Comparison of ENCODE assay signal across 16 mouse cellular contexts in the genomic region with DNA sequence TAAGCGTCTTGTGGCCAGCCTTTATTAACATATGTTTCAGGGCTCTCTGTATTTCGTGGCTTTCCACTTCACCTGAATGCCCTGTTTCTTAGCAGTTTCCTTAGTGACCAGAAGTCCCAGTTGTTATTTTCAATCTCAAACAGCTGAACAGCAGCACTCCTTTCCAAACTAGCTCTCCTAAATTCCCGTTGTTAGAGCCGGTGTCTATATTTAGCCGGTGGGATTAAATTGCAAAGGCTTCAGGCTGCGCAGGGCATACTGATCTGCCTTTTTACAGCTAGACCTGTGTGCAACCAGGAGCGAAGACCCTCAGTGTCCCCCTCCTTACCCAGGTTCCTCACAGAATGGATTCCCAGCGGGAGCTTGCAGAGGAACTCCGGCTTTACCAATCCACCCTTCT. TPM values are rescaled to one million over a fixed set of nuclear protein-coding genes. Genes with fewer than 3 reads are reported as not detected.
DNase-seq lines count a peak whose midpoint lies in the region; ATAC-seq lines count a peak whose summit lies in the region.
"Had no signal": no experiment of that assay in that cellular context is flagged by ENCODE, and none has a peak within 500 bp of the region (broad histone marks: within the 10 kb centered on the region; RNA-seq: fewer than 3 reads in every experiment).

A gene (plus strand): TSS at position 268 of the 400 bp plus-strand sequence.

- WGBS in hindbrain, embryonic 13.5 days = 92% methylated on average over 9 of the region's 9 CpGs

- H3K4me2 ChIP-seq in hindbrain, embryonic 13.5 days = no peak within 1 kb of the TSS
- H3K4me2 ChIP-seq: liver, embryonic 15.5 days had no signal

- no peak within 1 kb of the TSS for H3K9ac ChIP-seq in hindbrain, embryonic 13.5 days
- H3K9ac ChIP-seq: liver, embryonic 15.5 days had no signal

- H3K36me3 ChIP-seq in hindbrain, embryonic 13.5 days = peaks cover 17% of the 10 kb centered on the region
- H3K36me3 ChIP-seq: liver, embryonic 15.5 days had no signal

- no peaks in the 10 kb centered on the region for H3K4me1 ChIP-seq in hindbrain, embryonic 13.5 days (replicated peaks)
- H3K4me1 ChIP-seq: liver, embryonic 15.5 days had no signal

- H3K27ac ChIP-seq in hindbrain, embryonic 13.5 days = no peak within 1 kb of the TSS
- H3K27ac ChIP-seq: kidney, postnatal 0 days; liver, embryonic 15.5 days had no signal

- H3K4me3 ChIP-seq in hindbrain, embryonic 13.5 days = no peak within 1 kb of the TSS
- H3K4me3 ChIP-seq: liver, embryonic 15.5 days had no signal

- H3K27me3 ChIP-seq in hindbrain, embryonic 13.5 days = no peaks in the 10 kb centered on the region
- H3K27me3 ChIP-seq: liver, embryonic 15.5 days had no signal

- H3K9me3 ChIP-seq in hindbrain, embryonic 13.5 days = no peaks in the 10 kb centered on the region
- H3K9me3 ChIP-seq: liver, embryonic 15.5 days had no signal

- ATAC-seq in hindbrain, embryonic 13.5 days (ENCODE audit: low FRiP score) = no peak
- ATAC-seq in cerebellum, adult (ENCODE audit: insufficient number of reproducible peaks, low FRiP score, low TSS enrichment) = no peak
- ATAC-seq: inflammation-experienced regulatory T-cells, adult 6 months had no signal

- DNase-seq in brain, adult 2 months (ENCODE audit: low read depth, low spot score) = peak; percentile 3
- peak; percentile 63 for DNase-seq in gastrocnemius, adult 18-20 months (ENCODE audit: low spot score)
- no peak for DNase-seq in heart, adult 8-10 months (ENCODE audit: low spot score)
- DNase-seq in heart, postnatal 14 days = peak; percentile 5 to 17
- DNase-seq in spleen, adult 18-20 months = no peak
- DNase-seq in ovary, postnatal 36 days (ENCODE audit: low spot score) = no peak
- DNase-seq: cerebellum, adult 9-11 months; lung, postnatal 36 days; midbrain, embryonic 14.5 days; right cerebral cortex, postnatal 4 days; thymus, postnatal 36 days had no signal

- intact Hi-C loops in heart, postnatal 14 days (cut with DNase I) = no loop called here

RNA-seq across cellular contexts. Expression of the gene that starts here (rescaled TPM):
- total RNA-seq in gastrocnemius, adult 18-20 months (2021) = 100 to 1,000 TPM; 665 to 708 TPM
- total RNA-seq in heart, adult 8-10 months (2022) = 10 to 100 TPM; 85.6 to 96.6 (median 88.1) TPM
- total RNA-seq in heart, postnatal 14 days (2021) = 10 to 100 TPM; 60.5 to 62.0 TPM
- 0.36 and 0.48 TPM in 2 replicates for polyA plus RNA-seq in hindbrain, embryonic 13.5 days (2015; fragmentation: Nextera tagmentation; extraction: Ambion mirVana)
- polyA plus RNA-seq: inflammation-experienced regulatory T-cells, adult 6 months had no signal

Comparison
In these comparisons a context has a peak if more than half of its experiments do, and no peak if none do; other contexts are left out.
1. RNA of the gene that starts here (total RNA-seq): 665 to 708 TPM in gastrocnemius, adult 18-20 months; 85.6 to 96.6 TPM in heart, adult 8-10 months and 60.5 to 62.0 TPM in heart, postnatal 14 days; every median in the first group is over 4 times any median in the second.
2. DNase-seq: peak in brain, adult 2 months (single experiment), gastrocnemius, adult 18-20 months (single experiment) and heart, postnatal 14 days (2 of 2); none in heart, adult 8-10 months (single experiment), spleen, adult 18-20 months (0 of 2) and ovary, postnatal 36 days (single experiment).